Mouse (Mus musculus): ENCODE measurements at regions not wholly inside any gene's neighbourhood (a gene's known extent, or its start where the extent isn't known, plus 50 kb on each side); places are given as distances from the start of the nearest gene placed in this dataset.

DNA sequence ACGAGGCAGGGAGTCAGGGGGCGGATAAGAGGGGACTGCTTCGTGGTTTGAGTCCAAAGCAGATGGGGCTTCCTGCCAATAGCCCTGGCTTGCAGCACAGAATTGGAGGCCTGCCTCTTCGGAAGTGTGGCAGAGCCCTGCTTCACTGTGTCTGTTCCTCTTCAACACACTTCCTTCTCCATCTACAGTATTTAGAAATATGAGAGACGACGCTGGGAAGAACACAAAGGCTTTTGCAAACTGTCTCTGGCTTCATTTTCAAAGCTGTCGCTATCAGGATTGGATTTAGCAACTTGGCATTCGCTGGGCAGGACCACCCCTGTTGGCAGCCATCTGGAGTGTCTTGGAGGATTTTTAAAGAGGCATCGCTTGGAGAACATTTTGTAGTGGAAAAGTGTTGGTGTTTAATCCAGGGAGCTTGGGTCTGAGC, 95.3 kb upstream of the Gm6657 start:
- DNase-seq (ENCODE audit: low spot score) = no peak

DNA sequence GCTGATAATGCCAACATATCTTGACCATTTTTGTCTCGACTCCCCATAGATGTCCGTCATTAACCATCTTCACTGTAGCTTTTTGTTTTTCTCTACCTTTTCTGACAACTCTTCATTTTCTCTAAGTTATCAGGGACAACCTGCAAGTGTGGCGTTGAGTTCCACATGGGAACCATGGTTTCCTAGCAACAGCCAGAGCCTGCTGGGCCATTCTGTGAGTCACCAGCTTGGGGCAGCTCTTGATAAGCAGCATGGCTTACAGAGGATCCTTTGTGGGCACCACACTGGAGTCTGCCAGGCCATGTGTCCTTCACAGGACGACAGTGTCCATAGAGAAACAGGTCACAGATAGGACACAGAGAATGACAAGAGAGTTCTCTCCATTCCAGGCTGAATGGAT, 94.3 kb upstream of the Gm6657 start:
- DNase-seq (ENCODE audit: low spot score) = no peak

DNA sequence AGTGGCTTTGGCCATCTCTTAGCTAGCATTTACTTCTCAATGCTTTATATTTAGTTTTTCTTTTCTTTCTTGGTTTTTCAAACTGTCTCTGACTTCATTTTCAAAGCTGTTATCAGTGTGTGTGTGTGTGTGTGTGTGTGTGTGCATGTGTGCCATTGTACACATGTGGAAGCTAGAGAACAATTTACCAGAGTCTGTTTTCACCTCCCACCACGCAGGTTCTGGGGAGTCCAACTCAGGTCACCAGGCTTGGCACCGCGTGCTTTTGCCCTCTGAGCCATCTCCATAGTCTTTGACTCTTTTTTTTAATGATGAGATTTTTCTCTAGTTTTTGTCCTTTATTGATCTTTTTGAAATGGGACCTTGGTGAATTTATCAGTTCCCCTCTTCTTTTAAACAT, 93.3 kb upstream of the Gm6657 start:
- DNase-seq (ENCODE audit: low spot score) = no peak

DNA sequence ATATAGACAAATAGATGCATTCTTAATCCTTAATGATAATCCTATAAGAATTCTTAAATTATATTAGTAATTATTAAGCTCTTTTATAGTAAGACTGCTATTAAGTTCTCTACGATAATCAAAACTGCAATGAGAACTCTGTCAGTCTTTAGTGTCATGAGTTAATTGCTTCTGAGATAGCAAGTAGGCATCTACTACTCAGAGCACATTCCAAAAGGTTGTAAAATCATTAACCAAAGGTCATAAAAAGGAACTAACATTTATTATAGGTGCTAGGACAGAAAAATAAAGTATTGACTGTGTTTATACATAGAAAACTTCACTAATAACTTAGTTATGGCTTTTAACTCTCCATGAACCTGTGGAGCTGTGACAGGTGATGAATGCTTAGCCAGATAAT, 84.1 kb upstream of the Gm6657 start:
- no peak for DNase-seq (ENCODE audit: low spot score)

DNA sequence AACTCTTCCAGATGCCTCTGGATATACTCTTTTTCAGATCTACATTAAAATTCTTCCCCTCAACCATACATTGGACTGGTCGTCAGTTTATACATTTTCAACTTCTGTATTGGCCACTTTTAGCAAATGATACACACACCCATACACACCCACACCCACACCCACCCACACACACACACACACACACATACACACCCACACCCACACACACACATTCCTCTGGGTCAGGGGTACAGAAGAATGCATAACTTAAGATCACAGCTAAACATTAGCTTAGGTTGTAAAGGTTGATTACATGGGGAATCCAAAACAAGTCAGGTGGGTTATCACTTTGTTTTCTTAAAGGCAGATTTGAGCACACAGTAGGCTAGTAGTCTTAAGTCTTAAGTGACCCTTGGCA, 75.9 kb upstream of the Gm6657 start:
- no peak for DNase-seq (ENCODE audit: low spot score)

DNA sequence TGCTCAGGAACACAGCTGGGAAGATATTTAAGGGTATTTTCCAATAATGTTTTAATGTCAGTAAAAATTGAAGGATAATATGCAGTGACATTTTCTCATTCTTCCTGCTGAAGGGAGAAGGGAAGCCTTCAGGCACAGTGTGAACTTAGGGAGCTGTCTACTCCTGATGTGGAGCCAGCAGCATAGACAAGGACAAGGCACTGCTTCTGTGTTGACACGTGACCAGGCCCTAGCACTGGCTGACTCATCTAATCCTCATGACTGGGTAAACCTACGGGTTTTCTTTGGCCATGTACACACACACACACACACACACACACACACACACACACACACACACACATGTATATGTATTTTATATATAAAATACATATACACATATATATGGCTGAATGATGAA, 74.8 kb upstream of the Gm6657 start:
- DNase-seq (ENCODE audit: low spot score) = no peak

DNA sequence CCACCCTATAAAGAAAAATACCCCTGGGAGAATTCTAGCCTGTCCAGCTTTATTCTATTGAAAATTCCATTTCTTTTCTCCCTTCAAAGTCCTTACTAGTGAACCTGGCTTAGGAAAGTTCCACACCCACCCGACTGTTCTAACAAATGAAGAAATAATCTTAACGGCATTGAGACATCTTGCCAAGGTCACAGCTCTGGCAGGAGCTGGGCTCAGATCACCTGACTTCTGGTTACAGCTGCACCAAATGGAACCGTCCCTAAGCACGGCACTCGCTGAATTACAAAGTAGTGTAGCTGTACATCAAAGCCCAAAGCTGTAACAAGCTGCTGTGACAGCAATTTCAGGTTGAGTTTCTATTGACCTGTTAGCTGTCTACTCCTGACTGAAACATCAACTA, 74.2 kb upstream of the Gm6657 start:
- no peak for DNase-seq (ENCODE audit: low spot score)

DNA sequence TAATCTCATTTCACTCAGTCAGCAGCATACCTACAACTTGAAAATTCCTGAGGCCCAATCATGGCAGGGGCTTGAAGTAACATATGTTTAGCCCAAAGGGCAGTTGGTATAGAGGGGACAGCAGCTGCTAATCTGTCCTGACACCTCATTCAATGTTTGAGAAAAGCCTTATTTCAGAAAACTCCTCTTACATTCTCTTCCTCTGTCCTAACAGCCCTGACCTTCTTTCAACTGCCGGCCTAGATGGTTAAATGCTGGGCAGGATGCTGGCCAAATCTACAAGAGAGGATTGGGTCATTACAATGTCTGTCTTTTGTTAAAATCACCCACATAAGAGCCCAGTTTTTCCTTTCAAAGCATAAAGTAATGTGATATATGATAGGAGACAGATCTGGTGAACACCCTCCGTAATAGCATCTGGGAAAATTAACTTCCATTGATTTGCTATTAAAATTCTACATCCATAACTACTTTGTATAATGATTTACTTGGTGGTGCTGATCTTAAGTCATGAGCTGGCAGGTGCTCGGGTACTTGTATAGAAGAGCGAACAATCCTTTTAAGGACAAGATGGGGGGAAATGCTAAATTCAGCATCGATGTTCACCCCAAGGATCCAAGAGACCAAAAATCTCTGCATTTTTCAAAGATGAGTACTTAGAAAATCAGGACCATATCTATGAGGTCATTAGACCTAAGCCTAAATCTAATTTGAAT, 64.8 kb upstream of the Gm6657 start:
- DNase-seq (ENCODE audit: low spot score) = no peak

DNA sequence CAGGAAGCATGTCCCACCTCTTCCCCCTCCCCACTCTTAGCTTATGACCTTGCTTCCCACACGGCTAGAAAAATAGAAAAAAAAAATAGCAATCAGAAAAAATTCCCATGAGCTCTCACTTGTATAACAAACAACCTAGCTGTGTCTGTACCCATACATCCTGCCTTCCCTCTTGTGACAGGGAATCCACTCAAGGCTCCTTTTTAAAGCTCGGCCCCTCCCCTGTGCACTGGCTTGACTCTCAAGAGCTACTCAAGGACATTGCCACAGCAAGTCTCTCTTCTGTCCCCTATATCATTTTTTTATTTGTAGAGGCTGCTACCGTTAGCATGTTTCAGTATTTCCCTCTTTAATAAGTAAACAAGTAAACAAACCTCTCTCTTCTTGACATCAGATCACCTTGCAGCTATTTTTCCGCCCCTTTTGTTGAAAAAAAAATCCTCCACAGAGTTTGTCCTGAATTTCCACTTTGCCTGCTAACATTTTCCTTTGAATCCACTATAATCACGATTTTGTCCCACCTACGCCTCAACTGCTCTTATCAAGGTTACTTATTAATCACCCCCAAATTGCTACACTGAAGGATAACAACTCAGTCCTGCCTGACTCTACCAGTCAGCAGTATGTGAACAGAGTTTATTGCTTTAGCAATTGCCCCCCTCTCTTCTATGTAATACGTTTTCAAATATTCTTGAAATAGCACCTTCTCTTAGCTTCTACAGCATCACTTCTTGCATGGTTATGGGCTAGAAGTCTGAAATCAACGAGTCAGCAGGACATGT, 61.8 kb upstream of the Gm6657 start:
- DNase-seq (ENCODE audit: low spot score) = no peak

DNA sequence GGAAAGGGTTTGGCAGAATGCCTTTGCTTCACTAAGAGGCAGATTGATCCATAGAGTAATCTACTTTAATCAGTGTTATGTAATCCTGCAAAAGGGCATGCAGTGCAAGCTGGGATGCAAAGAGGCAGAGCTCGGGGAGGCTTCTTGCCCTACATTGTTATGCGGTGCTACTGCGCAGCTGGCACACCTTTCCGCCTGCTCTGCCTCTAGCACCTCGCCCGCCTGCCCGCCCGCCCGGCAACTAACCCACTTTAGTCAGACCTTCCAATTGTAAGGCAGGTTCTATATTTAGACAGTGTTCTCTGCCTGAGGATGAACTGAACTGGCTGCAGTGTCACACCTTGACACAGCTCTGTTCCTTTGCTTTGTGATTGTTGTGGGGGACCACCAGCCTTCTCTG, 60.7 kb upstream of the Gm6657 start:
- no peak for DNase-seq (ENCODE audit: low spot score)

DNA sequence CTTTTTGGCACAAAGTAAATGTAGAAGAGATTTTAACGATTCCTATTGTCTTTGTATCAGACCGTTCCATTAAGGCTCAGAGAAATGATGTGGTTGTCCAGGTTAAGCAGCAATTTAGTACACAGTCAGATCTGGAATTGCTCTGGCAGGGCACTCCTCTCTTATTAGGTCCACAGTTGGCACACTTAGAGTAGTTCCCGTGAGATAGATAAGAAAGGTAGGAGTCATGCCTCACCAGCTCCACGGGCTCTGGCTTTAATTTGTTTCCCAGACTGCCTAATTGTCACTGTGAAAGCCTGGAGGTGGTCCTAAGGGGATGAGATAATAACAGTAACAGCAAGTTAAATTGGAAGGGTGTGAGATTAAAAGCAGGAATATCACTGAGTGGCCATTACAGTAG, 60.1 kb upstream of the Gm6657 start:
- DNase-seq (ENCODE audit: low spot score) = no peak

DNA sequence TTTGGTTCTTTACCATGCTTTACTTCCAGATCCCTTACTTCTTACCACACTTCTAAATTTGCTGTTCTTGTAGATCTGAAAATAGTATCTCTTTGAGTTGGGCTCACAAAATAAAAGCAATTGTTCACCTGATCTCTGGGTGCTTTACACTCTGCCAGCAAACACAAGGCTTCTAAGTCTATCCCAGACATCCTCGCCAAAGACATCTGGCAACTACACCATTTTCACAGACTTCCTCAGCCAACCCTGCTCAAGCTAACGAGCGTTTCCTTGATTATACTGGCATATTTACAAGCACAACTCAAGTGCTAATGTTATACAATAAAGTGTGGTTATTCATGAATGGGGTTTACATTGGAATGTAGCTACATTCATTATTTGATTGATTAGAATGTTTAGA, 56.8 kb upstream of the Gm6657 start:
- no peak for DNase-seq (ENCODE audit: low spot score)

DNA sequence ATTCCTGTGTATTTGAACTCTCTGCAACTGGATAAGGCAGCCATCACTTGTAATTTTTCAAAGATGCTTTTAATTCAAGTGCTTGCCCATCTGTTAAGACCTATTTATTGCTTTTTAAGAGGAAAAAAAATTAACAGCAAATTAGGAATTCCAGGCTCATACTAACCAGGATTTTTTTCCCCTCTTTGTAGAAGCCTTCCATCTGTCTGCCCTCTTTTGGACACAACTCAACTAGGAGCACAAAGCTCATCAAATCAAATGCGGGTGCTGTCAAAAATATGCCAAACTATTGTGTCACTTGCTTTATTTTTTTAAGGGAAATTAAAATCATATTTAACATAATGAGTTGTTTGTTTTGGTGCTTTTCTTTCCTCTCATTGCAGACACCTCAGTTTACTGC, 55.6 kb upstream of the Gm6657 start:
- DNase-seq (ENCODE audit: low spot score) = no peak

All from urinary bladder, postnatal 14 days (tissue).